Mouse (Mus musculus) testis, adult 2 months (tissue): Measurements from ENCODE around the gene Nrg3. TPM values are rescaled to one million over a fixed set of nuclear protein-coding genes. Genes with fewer than 3 reads are reported as not detected.

Experiments
- H3K27ac ChIP-seq: fragments of 200-500 bp; 2 replicates; pipeline ENCODE4 v1.5.1; 2012; ENCODE audit warnings: low read depth, low read length; ENCODE audit not compliant: control insufficient read depth, insufficient read depth
- H3K27me3 ChIP-seq: fragments of 200-500 bp; 2 replicates; pipeline ENCODE4 v1.6.1; 2012; ENCODE audit warnings: mild to moderate bottlenecking, low read length, moderate library complexity; ENCODE audit not compliant: control insufficient read depth, insufficient read depth
- H3K36me3 ChIP-seq: fragments of 200-500 bp; 2 replicates; pipeline ENCODE4 v1.6.1; 2012; ENCODE audit warnings: mild to moderate bottlenecking, low read length; ENCODE audit not compliant: control insufficient read depth, insufficient read depth
- H3K4me1 ChIP-seq: fragments of 200-500 bp; 2 replicates; pipeline ENCODE4 v1.6.1; 2012; ENCODE audit warnings: low read length; ENCODE audit not compliant: control insufficient read depth, insufficient read depth
- H3K4me3 ChIP-seq: fragments of 200-500 bp; 2 replicates; pipeline ENCODE4 v1.5.1; 2012; ENCODE audit warnings: low read depth, mild to moderate bottlenecking, low read length, moderate library complexity, mixed read lengths; ENCODE audit not compliant: control insufficient read depth
- CTCF ChIP-seq: fragments of 200-500 bp; IDR thresholded peaks from 2 replicates; pipeline ENCODE4 v1.5.1; 2012; ENCODE audit warnings: low read depth, mild to moderate bottlenecking, inconsistent platforms, low read length, moderate library complexity; ENCODE audit not compliant: control insufficient read depth, insufficient read depth, insufficient replicate concordance
- POLR2A ChIP-seq: fragments of 200-500 bp; IDR thresholded peaks from 2 replicates; pipeline ENCODE4 v1.6.1; 2012; ENCODE audit warnings: low read depth, mild to moderate bottlenecking, inconsistent platforms, low read length, moderate library complexity; ENCODE audit not compliant: control insufficient read depth
- polyA plus RNA-seq: library from polyadenylated mRNA; depleted of rRNA; stranded (reverse); fragments of >200 nt; gene quantifications from 2 replicates; pipeline ENCODE4 v1.2.3, GENCODE M21; 2012

Nrg3 gene
- polyA plus RNA-seq, 1 experiment = 0.21 TPM

GRCm38 (mm10) chr14:38700972-38701371, 771.9 kb downstream of the Nrg3 start:
- no peak for TF ChIP-seq POLR2A
- TF ChIP-seq CTCF = no peak

GRCm38 (mm10) chr14:38659973-38660372, 812.9 kb downstream of the Nrg3 start:
- TF ChIP-seq POLR2A (no peak), CTCF (no peak)
- Histone ChIP-seq H3K4me3 (no peak overlapping the region), H3K27me3 (no peaks in the 10 kb centered on the region), H3K27ac (no peak overlapping the region), H3K4me1 (no peaks in the 10 kb centered on the region), H3K36me3 (no peaks in the 10 kb centered on the region)

More at GRCm38 (mm10) chr14:38700972-38701371, 771.9 kb downstream of the Nrg3 start:
- H3K4me1 ChIP-seq = no peaks in the 10 kb centered on the region
- H3K27ac ChIP-seq = no peak overlapping the region
- no peaks in the 10 kb centered on the region for H3K36me3 ChIP-seq
- no peak overlapping the region for H3K4me3 ChIP-seq
- H3K27me3 ChIP-seq = no peaks in the 10 kb centered on the region

GRCm38 (mm10) chr14:38637070-38637469, 835.8 kb downstream of the Nrg3 start:
- Histone ChIP-seq H3K27me3 (no peaks in the 10 kb centered on the region), H3K36me3 (no peaks in the 10 kb centered on the region), H3K4me1 (no peaks in the 10 kb centered on the region), H3K4me3 (no peak overlapping the region), H3K27ac (no peak overlapping the region)
- TF ChIP-seq CTCF (no peak), POLR2A (no peak)

GRCm38 (mm10) chr14:38630114-38630513, 842.8 kb downstream of the Nrg3 start:
- H3K36me3 ChIP-seq = no peaks in the 10 kb centered on the region
- TF ChIP-seq CTCF = no peak
- TF ChIP-seq POLR2A = no peak
- H3K4me1 ChIP-seq = peaks cover 2% of the 10 kb centered on the region; the same call in 1 of the 2 replicates
- H3K27ac ChIP-seq = no peak overlapping the region
- H3K27me3 ChIP-seq = no peaks in the 10 kb centered on the region
- H3K4me3 ChIP-seq = no peak overlapping the region

- peaks cover 2% of the 10 kb centered on the region; the same call in 1 of the 2 replicates for H3K4me1 ChIP-seq
- TF ChIP-seq POLR2A = no peak
- no peak for TF ChIP-seq CTCF
- no peaks in the 10 kb centered on the region for H3K36me3 ChIP-seq
- no peaks in the 10 kb centered on the region for H3K27me3 ChIP-seq
- no peak overlapping the region for H3K27ac ChIP-seq
- H3K4me3 ChIP-seq = no peak overlapping the region
These were observed 843.2 kb downstream of the Nrg3 start for GRCm38 (mm10) chr14:38629671-38630070.

- no peak overlapping the region for H3K4me3 ChIP-seq
- H3K27ac ChIP-seq = no peak overlapping the region
- no peak for TF ChIP-seq POLR2A
- TF ChIP-seq CTCF = no peak
- peaks cover 2% of the 10 kb centered on the region; the same call in 1 of the 2 replicates for H3K4me1 ChIP-seq
- H3K27me3 ChIP-seq = no peaks in the 10 kb centered on the region
- H3K36me3 ChIP-seq = no peaks in the 10 kb centered on the region
These were observed 843.8 kb downstream of the Nrg3 start for GRCm38 (mm10) chr14:38628862-38629619.

GRCm38 (mm10) chr14:38616969-38617368, 855.9 kb downstream of the Nrg3 start:
- Histone ChIP-seq H3K36me3 (no peaks in the 10 kb centered on the region), H3K27me3 (no peaks in the 10 kb centered on the region), H3K27ac (no peak overlapping the region), H3K4me1 (no peaks in the 10 kb centered on the region), H3K4me3 (no peak overlapping the region)
- TF ChIP-seq CTCF = no peak
- TF ChIP-seq POLR2A = no peak
